Mouse (Mus musculus): ENCODE measurements around the gene Polr1e. TPM values are rescaled to one million over a fixed set of nuclear protein-coding genes. Genes with fewer than 3 reads are reported as not detected.

The Polr1e gene
- polyA plus RNA-seq, 1 experiment from 2014 or later = 3.3 TPM

Other genes with a start within 250 kb of the Polr1e start
- gene Grhpr, start 37.2 kb upstream of the Polr1e start, polyA plus RNA-seq (2018) = 2.3 to 8.6 TPM (median 2.9 TPM) in 3 replicates
- gene Zbtb5, start 6.2 kb upstream of the Polr1e start, polyA plus RNA-seq (2018) = 4.9 to 12.1 TPM (median 5.8 TPM) in 3 replicates
- gene Fbxo10, start 66.0 kb downstream of the Polr1e start, polyA plus RNA-seq (2018) = 1.9 to 2.7 TPM (median 2.7 TPM) in 3 replicates
- 60.3 to 124 TPM (median 74.8 TPM) in 3 replicates for gene Tomm5, start 89.5 kb downstream of the Polr1e start, polyA plus RNA-seq (2018)
- not detected in 3 replicates for gene Frmpd1, start 166.3 kb downstream of the Polr1e start, polyA plus RNA-seq (2018)